Mouse (Mus musculus) myocyte (in vitro differentiated cells): ENCODE results near the gene Fkbp5. TPM values are rescaled to one million over a fixed set of nuclear protein-coding genes. Genes with fewer than 3 reads are reported as not detected.

Experiments
- H3K27me3 ChIP-seq: one replicate; pipeline ENCODE4 v1.6.1; 2011; ENCODE audit not compliant: control insufficient read depth, insufficient read depth, insufficient read length
- H3K36me3 ChIP-seq: one replicate; pipeline ENCODE4 v1.6.1; 2011; ENCODE audit not compliant: control insufficient read depth, insufficient read depth
- H3K4me2 ChIP-seq: one replicate; pipeline ENCODE4 v1.6.1; 2011; ENCODE audit warnings: low read depth, control low read depth
- H3K4me3 ChIP-seq: one replicate; pipeline ENCODE4 v1.5.1; 2011; ENCODE audit warnings: mild to moderate bottlenecking, control low read depth, moderate library complexity
- H3K79me2 ChIP-seq: one replicate; pipeline ENCODE4 v1.6.1; 2011; ENCODE audit not compliant: control insufficient read depth, insufficient read depth
- H3ac ChIP-seq: one replicate; pipeline ENCODE4 v1.6.1; 2011; ENCODE audit not compliant: control insufficient read depth, insufficient read length
- CEBPB ChIP-seq: IDR thresholded peaks from 2 replicates; pipeline ENCODE4 v1.6.1; 2011; ENCODE audit warnings: mild to moderate bottlenecking, moderate library complexity; ENCODE audit not compliant: poor library complexity, insufficient read depth, severe bottlenecking
- E2F4 ChIP-seq: IDR thresholded peaks from one replicate; pipeline ENCODE4 v1.6.1; 2011; ENCODE audit warnings: mild to moderate bottlenecking, control low read depth, moderate library complexity; ENCODE audit not compliant: insufficient read depth
- MAX ChIP-seq: IDR thresholded peaks from one replicate; pipeline ENCODE4 v1.6.1; 2011; ENCODE audit warnings: low read depth, mild to moderate bottlenecking, control low read depth
- MYOD1 ChIP-seq, 3 experiments: IDR thresholded peaks; one replicate each; pipeline ENCODE4 v1.6.1; 2011; ENCODE audit warnings: control low read depth in 2 of 3, low read depth in 2 of 3, mild to moderate bottlenecking in 2 of 3, moderate library complexity in 1 of 3; ENCODE audit not compliant: insufficient read length in 2 of 3, control insufficient read depth in 1 of 3
- MYOG ChIP-seq, 3 experiments: IDR thresholded peaks; one replicate each; pipeline ENCODE4 v1.6.1; 2011; ENCODE audit warnings: control low read depth in 2 of 3, low read depth in 2 of 3, mild to moderate bottlenecking in 2 of 3; ENCODE audit not compliant: insufficient read length in 2 of 3, control insufficient read depth in 1 of 3, insufficient read depth in 1 of 3
- POLR2A ChIP-seq: IDR thresholded peaks from one replicate; pipeline ENCODE4 v1.6.1; 2011; ENCODE audit warnings: low read depth, mild to moderate bottlenecking, control low read depth, moderate library complexity; ENCODE audit not compliant: insufficient read length
- POLR2AphosphoS2 ChIP-seq: IDR thresholded peaks from one replicate; pipeline ENCODE4 v1.6.1; 2011; ENCODE audit warnings: low read depth, control low read depth; ENCODE audit not compliant: insufficient read length
- REST ChIP-seq: IDR thresholded peaks from one replicate; pipeline ENCODE4 v1.6.1; 2011; ENCODE audit warnings: mild to moderate bottlenecking, control low read depth, moderate library complexity; ENCODE audit not compliant: insufficient read depth, insufficient read length
- SRF ChIP-seq: IDR thresholded peaks from one replicate; pipeline ENCODE4 v1.6.1; 2011; ENCODE audit warnings: low read depth; ENCODE audit not compliant: control insufficient read depth, insufficient read length
- TCF12 ChIP-seq: IDR thresholded peaks from one replicate; pipeline ENCODE4 v1.6.1; 2011; ENCODE audit warnings: mild to moderate bottlenecking, control low read depth; ENCODE audit not compliant: poor library complexity, insufficient read depth, severe bottlenecking
- TCF3 ChIP-seq: IDR thresholded peaks from one replicate; pipeline ENCODE4 v1.6.1; 2011; ENCODE audit warnings: low read depth, control low read depth; ENCODE audit not compliant: insufficient read length
- USF1 ChIP-seq: IDR thresholded peaks from one replicate; pipeline ENCODE4 v1.6.1; 2011; ENCODE audit warnings: low read depth, mild to moderate bottlenecking, control low read depth, moderate library complexity
- polyA plus RNA-seq: library from polyadenylated mRNA; unstranded; fragments of >200 nt; fragmentation: generic; extraction: Trizol; gene quantifications from one replicate; pipeline ENCODE4 v1.2.1, GENCODE M21; 2012; ENCODE audit warnings: missing spikeins

Gene Fkbp5
- polyA plus RNA-seq, 1 experiment: 11.6 TPM

DNA sequence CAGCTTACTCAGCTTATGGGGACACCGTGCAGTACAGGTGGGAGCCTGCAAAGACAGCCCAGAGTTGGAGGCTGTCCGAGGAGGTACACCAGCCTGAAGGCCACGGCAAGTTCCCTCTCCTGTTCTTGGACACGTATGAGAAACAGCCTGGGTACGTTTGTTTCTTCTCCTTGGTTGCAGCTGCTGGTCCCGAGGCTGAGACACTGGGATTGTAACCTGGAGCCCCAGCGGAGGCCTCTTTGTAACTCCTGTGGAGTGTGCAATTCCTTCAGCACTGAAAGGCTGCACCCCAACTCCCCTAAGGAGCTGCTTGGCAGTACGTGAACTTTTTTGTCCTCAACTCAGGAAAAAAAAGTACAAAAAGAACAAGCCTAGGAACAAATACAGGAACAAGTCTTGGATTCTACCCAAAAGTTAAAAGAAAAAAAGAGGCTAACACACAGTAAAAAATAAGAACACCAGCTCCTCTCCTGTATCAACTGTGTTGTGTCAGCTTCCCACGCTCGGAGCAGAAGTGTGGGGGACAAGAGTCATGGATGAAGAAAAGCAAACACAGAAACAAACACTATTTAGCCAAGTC, 105.9 kb downstream of the Fkbp5 start:
- TF ChIP-seq E2F4 (no peak), REST (no peak), USF1 (no peak), MYOG (IDR thresholded peaks at IDR 0.05; ENCODE audit: control insufficient read depth in 1 of 3, insufficient read depth in 1 of 3, insufficient read length in 2 of 3, low read depth in 2 of 3) (no peak), MYOD1 (IDR thresholded peaks at IDR 0.05; ENCODE audit: control insufficient read depth in 1 of 3, insufficient read length in 2 of 3, low read depth in 2 of 3) (no peak), POLR2AphosphoS2 (no peak), CEBPB (no peak), TCF3 (no peak), POLR2A (no peak), SRF (no peak), TCF12 (no peak), MAX (no peak)
- no peak overlapping the region for H3ac ChIP-seq
- H3K79me2 ChIP-seq: no peaks in the 10 kb centered on the region
- no peaks in the 10 kb centered on the region for H3K36me3 ChIP-seq
- no peak overlapping the region for H3K4me3 ChIP-seq
- no peaks in the 10 kb centered on the region for H3K27me3 ChIP-seq
- no peak overlapping the region for H3K4me2 ChIP-seq

DNA sequence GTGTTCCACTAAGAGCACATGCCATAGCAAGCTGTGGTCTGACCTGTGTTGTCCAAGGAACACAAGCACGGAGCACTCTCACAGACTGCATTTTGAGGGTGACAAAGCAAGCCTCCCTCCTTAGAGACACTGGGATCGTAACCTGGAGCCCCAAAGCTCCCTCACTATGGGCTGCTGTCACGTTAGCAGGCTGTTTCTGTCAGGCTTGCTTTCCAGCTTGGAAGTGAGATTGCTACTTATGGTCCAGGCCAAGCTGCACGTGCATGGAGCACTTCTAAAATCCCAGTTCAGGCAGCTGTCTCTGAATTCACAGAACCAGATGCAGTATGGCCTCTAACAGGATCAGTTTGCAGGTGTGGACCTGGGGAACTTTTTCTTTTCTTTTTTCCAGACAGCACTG, 106.6 kb downstream of the Fkbp5 start:
- Histone ChIP-seq H3K36me3 (no peaks in the 10 kb centered on the region), H3ac (no peak overlapping the region), H3K4me3 (no peak overlapping the region), H3K27me3 (no peaks in the 10 kb centered on the region), H3K79me2 (no peaks in the 10 kb centered on the region), H3K4me2 (no peak overlapping the region)
- TF ChIP-seq CEBPB (no peak), POLR2AphosphoS2 (no peak), USF1 (no peak), TCF3 (no peak), MAX (no peak), E2F4 (no peak), MYOD1 (IDR thresholded peaks at IDR 0.05; ENCODE audit: control insufficient read depth in 1 of 3, insufficient read length in 2 of 3, low read depth in 2 of 3) (no peak)

DNA sequence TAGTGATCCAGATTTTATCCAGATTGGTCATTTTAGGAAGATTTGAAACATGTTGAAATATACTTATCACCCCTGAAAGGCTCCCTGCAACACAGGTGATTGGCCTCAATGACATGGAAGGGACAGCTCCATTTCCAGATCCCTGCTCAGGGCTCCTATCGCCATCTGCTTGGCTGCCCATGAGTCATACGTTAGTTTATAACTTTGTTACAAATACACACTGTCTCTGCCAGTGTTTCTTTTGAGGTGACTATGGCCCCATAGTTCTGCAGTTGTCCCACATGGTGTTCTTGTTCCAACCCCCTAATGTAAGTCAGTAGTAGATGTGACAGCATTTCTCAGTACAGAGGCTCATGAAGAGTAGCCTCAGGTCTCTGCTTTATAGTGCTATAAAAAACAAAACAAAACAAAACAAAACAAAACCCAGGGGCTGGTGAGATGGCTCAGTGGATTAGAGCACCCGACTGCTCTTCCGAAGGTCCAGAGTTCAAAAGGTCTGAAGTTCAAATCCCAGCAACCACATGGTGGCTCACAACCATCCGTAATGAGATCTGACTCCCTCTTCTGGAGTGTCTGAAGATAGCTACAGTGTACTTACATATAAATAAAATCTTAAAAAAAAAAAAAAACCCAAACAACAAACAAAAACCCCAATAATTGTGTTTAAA, 108.9 kb downstream of the Fkbp5 start:
- no peaks in the 10 kb centered on the region for H3K79me2 ChIP-seq
- H3ac ChIP-seq: no peak overlapping the region
- no peaks in the 10 kb centered on the region for H3K27me3 ChIP-seq
- no peak overlapping the region for H3K4me2 ChIP-seq
- no peak for TF ChIP-seq MAX
- TF ChIP-seq REST: no peak
- TF ChIP-seq CEBPB: no peak
- TF ChIP-seq MYOD1 (IDR thresholded peaks at IDR 0.05; ENCODE audit: control insufficient read depth in 1 of 3, insufficient read length in 2 of 3, low read depth in 2 of 3): no peak
- H3K36me3 ChIP-seq: peaks cover 3% of the 10 kb centered on the region
- no peak overlapping the region for H3K4me3 ChIP-seq

DNA sequence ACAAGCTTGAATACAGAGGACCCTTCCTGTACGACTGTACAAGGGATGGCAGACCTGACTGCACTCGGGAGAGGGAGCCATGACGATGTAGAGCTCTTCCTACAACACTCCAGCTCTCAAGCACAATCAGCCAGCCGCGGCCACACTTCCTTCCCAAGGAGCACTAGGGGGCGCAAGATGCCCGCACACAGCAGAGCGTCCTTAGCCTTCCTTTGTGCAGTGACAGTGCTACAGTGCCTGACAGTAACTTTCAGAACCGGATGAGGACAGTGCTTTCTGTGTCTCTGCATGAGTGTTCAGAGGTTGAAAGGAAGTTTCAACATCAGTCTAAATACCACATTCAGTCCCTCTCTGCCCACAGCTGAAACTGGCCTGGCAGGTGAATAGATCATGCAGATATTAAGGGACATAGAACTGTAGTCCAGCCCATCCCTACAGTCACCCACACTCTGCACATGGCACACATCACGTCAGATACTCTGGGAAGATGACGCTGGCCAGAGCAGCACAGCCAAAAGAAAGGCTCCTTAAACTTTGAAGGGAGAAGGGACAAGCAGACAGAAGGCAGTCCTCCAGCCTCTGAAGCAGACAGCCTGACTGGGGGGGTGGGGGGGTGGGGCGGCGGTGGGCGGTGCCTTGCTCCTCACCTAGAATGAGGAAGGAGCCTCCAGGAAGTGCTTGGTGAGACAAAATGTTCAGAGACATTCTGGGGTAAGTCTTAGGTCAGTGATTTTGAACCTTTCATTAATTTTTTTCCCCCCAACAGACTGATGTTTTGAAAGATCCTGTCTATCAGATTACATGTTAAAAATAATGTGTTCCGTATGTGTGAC, 109.7 kb downstream of the Fkbp5 start:
- Histone ChIP-seq H3K4me2 (no peak overlapping the region), H3K36me3 (peaks cover 3% of the 10 kb centered on the region), H3K27me3 (no peaks in the 10 kb centered on the region), H3K79me2 (no peaks in the 10 kb centered on the region), H3K4me3 (no peak overlapping the region), H3ac (no peak overlapping the region)
- TF ChIP-seq TCF12: no peak
- no peak for TF ChIP-seq E2F4
- TF ChIP-seq SRF: no peak
- no peak for TF ChIP-seq CEBPB
- no peak for TF ChIP-seq MYOD1 (IDR thresholded peaks at IDR 0.05; ENCODE audit: control insufficient read depth in 1 of 3, insufficient read length in 2 of 3, low read depth in 2 of 3)
- TF ChIP-seq POLR2A: no peak
- TF ChIP-seq MYOG (IDR thresholded peaks at IDR 0.05; ENCODE audit: control insufficient read depth in 1 of 3, insufficient read depth in 1 of 3, insufficient read length in 2 of 3, low read depth in 2 of 3): no peak
- no peak for TF ChIP-seq MAX
- no peak for TF ChIP-seq TCF3
- no peak for TF ChIP-seq REST
- TF ChIP-seq POLR2AphosphoS2: no peak
- no peak for TF ChIP-seq USF1
